Mouse (Mus musculus): ENCODE measurements at regions not wholly inside any gene's neighbourhood (a gene's known extent, or its start where the extent isn't known, plus 50 kb on each side); places are given as distances from the start of the nearest gene placed in this dataset.

GRCm38 (mm10) chr6:117067541-117068305 is 100.6 kb upstream of the Cxcl12 start:
- Histone ChIP-seq H3K27me3 (replicated peaks; ENCODE audit: control insufficient read depth, insufficient read depth, low read length) (no peaks in the 10 kb centered on the region), H3K9ac (ENCODE audit: low read depth, low read length) (no peak overlapping the region), H3K27ac (ENCODE audit: low read depth, low read length) (no peak overlapping the region), H3K4me1 (replicated peaks; ENCODE audit: control insufficient read depth, insufficient read depth, low read length) (no peaks in the 10 kb centered on the region), H3K36me3 (ENCODE audit: control insufficient read depth, insufficient read depth) (no peaks in the 10 kb centered on the region), H3K9me3 (ENCODE audit: control insufficient read depth) (no peaks in the 10 kb centered on the region), H3K4me2 (replicated peaks; ENCODE audit: low read depth) (no peak overlapping the region), H3K4me3 (ENCODE audit: low read depth, low read length) (no peak overlapping the region)
- no peak for ATAC-seq
- WGBS: 67% methylated on average over 9 of the region's 9 CpGs
- TF ChIP-seq CTCF (IDR thresholded peaks at IDR 0.05; ENCODE audit: low read depth): no peak

GRCm38 (mm10) chr6:117071311-117071710 is 97.0 kb upstream of the Cxcl12 start:
- Histone ChIP-seq H3K27ac (ENCODE audit: low read depth, low read length) (no peak overlapping the region), H3K9ac (ENCODE audit: low read depth, low read length) (no peak overlapping the region), H3K9me3 (ENCODE audit: control insufficient read depth) (no peaks in the 10 kb centered on the region), H3K36me3 (ENCODE audit: control insufficient read depth, insufficient read depth) (no peaks in the 10 kb centered on the region), H3K4me2 (replicated peaks; ENCODE audit: low read depth) (no peak overlapping the region), H3K4me1 (replicated peaks; ENCODE audit: control insufficient read depth, insufficient read depth, low read length) (no peaks in the 10 kb centered on the region), H3K4me3 (ENCODE audit: low read depth, low read length) (no peak overlapping the region), H3K27me3 (replicated peaks; ENCODE audit: control insufficient read depth, insufficient read depth, low read length) (no peaks in the 10 kb centered on the region)
- TF ChIP-seq CTCF (IDR thresholded peaks at IDR 0.05; ENCODE audit: low read depth): no peak
- 76% methylated on average over 6 of the region's 6 CpGs for WGBS
- no peak for ATAC-seq

- no peaks in the 10 kb centered on the region for H3K36me3 ChIP-seq (ENCODE audit: control insufficient read depth, insufficient read depth)
- H3K4me2 ChIP-seq (replicated peaks; ENCODE audit: low read depth): no peak overlapping the region
- H3K9me3 ChIP-seq (ENCODE audit: control insufficient read depth): no peaks in the 10 kb centered on the region
- ATAC-seq: no peak
- H3K27ac ChIP-seq (ENCODE audit: low read depth, low read length): no peak overlapping the region
- no peak overlapping the region for H3K4me3 ChIP-seq (ENCODE audit: low read depth, low read length)
- 85% methylated on average over 8 of the region's 8 CpGs for WGBS
- no peaks in the 10 kb centered on the region for H3K4me1 ChIP-seq (replicated peaks; ENCODE audit: control insufficient read depth, insufficient read depth, low read length)
- TF ChIP-seq CTCF (IDR thresholded peaks at IDR 0.05; ENCODE audit: low read depth): no peak
- no peak overlapping the region for H3K9ac ChIP-seq (ENCODE audit: low read depth, low read length)
- H3K27me3 ChIP-seq (replicated peaks; ENCODE audit: control insufficient read depth, insufficient read depth, low read length): no peaks in the 10 kb centered on the region
Observed at GRCm38 (mm10) chr6:117071857-117072256, 96.5 kb upstream of the Cxcl12 start.

- ATAC-seq: no peak
- TF ChIP-seq CTCF (IDR thresholded peaks at IDR 0.05; ENCODE audit: low read depth): no peak
- no peaks in the 10 kb centered on the region for H3K4me1 ChIP-seq (replicated peaks; ENCODE audit: control insufficient read depth, insufficient read depth, low read length)
- H3K4me2 ChIP-seq (replicated peaks; ENCODE audit: low read depth): no peak overlapping the region
- H3K36me3 ChIP-seq (ENCODE audit: control insufficient read depth, insufficient read depth): no peaks in the 10 kb centered on the region
- no peak overlapping the region for H3K4me3 ChIP-seq (ENCODE audit: low read depth, low read length)
- H3K27me3 ChIP-seq (replicated peaks; ENCODE audit: control insufficient read depth, insufficient read depth, low read length): no peaks in the 10 kb centered on the region
- no peak overlapping the region for H3K27ac ChIP-seq (ENCODE audit: low read depth, low read length)
- no peak overlapping the region for H3K9ac ChIP-seq (ENCODE audit: low read depth, low read length)
- H3K9me3 ChIP-seq (ENCODE audit: control insufficient read depth): no peaks in the 10 kb centered on the region
- 67% methylated on average over 5 of the region's 5 CpGs for WGBS
Observed at GRCm38 (mm10) chr6:117079500-117079899, 88.8 kb upstream of the Cxcl12 start.

- Histone ChIP-seq H3K9ac (ENCODE audit: low read depth, low read length) (no peak overlapping the region), H3K4me1 (replicated peaks; ENCODE audit: control insufficient read depth, insufficient read depth, low read length) (no peaks in the 10 kb centered on the region), H3K36me3 (ENCODE audit: control insufficient read depth, insufficient read depth) (no peaks in the 10 kb centered on the region), H3K27ac (ENCODE audit: low read depth, low read length) (no peak overlapping the region), H3K9me3 (ENCODE audit: control insufficient read depth) (no peaks in the 10 kb centered on the region), H3K4me2 (replicated peaks; ENCODE audit: low read depth) (no peak overlapping the region), H3K4me3 (ENCODE audit: low read depth, low read length) (no peak overlapping the region), H3K27me3 (replicated peaks; ENCODE audit: control insufficient read depth, insufficient read depth, low read length) (no peaks in the 10 kb centered on the region)
- ATAC-seq: no peak
- WGBS: 53% methylated on average over 13 of the region's 13 CpGs
- peak; percentile 69 for TF ChIP-seq CTCF (IDR thresholded peaks at IDR 0.05; ENCODE audit: low read depth)
Observed at GRCm38 (mm10) chr6:117080973-117081372, 87.4 kb upstream of the Cxcl12 start.

DNA sequence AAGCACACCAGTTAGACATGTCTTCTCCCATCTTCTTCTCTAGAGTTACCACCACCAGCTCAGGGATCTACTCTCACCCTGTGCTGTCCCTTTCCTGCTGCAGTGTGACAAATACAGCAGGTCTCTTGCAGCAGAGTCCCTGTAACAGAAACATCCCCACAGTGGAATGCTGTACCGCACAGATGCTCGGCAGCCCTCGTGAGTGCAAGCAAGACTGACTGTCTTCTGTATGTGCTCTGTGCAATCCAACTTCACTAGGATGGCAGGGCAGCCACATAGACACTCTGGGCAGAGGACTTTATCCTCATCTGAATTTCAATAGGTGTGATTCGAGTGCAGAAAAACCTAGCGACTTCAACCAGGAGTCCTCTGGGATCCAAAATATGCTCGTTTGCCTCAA is 84.1 kb upstream of the Cxcl12 start:
- no peak overlapping the region for H3K4me2 ChIP-seq (replicated peaks; ENCODE audit: low read depth)
- no peak for ATAC-seq
- H3K27me3 ChIP-seq (replicated peaks; ENCODE audit: control insufficient read depth, insufficient read depth, low read length): no peaks in the 10 kb centered on the region
- H3K36me3 ChIP-seq (ENCODE audit: control insufficient read depth, insufficient read depth): no peaks in the 10 kb centered on the region
- H3K9me3 ChIP-seq (ENCODE audit: control insufficient read depth): no peaks in the 10 kb centered on the region
- H3K4me3 ChIP-seq (ENCODE audit: low read depth, low read length): no peak overlapping the region
- no peak overlapping the region for H3K9ac ChIP-seq (ENCODE audit: low read depth, low read length)
- no peaks in the 10 kb centered on the region for H3K4me1 ChIP-seq (replicated peaks; ENCODE audit: control insufficient read depth, insufficient read depth, low read length)
- WGBS: 46% methylated on average over 6 of the region's 6 CpGs
- no peak overlapping the region for H3K27ac ChIP-seq (ENCODE audit: low read depth, low read length)
- no peak for TF ChIP-seq CTCF (IDR thresholded peaks at IDR 0.05; ENCODE audit: low read depth)

All from intestine, postnatal 0 days (tissue).